Mouse (Mus musculus): ENCODE results near the gene Zfp697.

Zfp697 gene

DNA sequence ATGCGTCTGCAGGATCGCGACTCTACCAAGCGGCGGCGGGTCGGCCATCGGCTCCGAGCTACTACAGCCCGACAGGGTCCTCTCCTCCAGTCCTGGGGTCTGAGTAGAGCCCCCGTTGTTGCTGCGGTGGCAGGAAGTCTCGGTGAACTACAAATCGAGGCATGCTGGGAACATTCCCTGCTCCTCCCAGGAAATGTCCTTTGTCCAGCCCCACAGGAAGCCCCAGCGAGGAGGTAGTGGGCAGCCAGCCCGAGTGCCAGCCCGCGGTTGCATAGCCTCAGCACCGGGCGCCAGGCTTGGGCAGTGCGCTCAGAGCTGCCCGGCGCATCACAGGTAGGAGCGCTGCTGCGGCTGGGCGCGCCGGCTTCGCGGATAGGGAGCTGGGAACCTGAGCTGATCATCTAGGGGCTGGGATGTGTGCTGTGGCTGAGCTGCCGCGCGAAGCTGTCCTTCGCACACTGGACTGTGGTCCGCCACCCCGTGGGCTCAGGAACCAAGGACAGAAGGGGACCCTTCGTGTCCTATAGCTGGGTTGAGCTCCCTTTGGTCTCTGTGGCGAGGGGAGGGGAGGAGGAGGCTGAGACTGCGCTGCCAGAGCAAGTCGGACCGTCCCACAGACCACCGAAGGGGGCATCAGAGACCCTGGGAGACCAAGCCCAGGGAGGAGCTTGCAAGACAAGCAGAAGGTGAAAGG lies at the start of gene Zfp697:
TSS of gene Zfp697 (plus strand) at position 216 of the 694 bp plus-strand sequence.
- peak; percentile 83 for DNase-seq

DNA sequence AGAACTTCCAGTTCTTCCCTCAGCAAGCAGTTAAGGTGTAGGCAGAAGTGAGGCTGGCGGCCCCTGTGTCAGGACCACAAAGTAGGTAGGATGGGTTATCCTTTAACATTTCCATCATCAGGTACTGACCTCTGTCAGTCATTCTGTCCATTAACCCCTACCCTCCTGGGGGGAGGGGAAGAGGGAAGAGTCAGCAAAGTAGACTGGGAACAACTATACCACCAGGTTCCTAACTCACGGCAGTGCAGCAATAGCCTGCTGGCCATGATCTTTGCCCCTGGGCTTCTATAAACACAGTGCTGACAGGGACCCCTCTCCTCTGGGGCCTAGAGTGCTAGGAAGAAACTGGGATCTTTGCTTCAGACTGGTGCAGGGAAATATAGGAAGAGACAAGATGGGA lies 48.3 kb upstream of the Zfp697 start:
- no peak for DNase-seq

DNA sequence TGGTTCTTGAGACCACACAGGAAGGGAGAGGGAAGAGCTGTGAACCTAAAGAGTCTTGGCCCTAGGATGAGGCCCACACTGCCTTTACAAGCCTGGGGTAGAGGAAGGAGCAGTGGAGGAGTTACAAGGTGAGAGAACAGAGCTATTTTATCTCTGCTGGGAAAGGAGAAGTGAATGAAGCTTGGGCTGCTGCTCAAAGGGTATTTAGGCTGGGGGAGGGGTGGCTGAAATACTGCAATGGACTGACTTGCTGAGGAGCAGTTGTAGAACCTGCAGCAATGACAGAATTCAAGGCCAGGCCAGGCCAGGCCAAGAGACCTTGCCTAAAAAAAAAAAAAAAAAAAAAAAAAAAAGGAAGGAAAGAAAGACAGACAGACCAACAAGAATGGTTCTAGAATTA lies 46.9 kb upstream of the Zfp697 start:
- no peak for DNase-seq

DNA sequence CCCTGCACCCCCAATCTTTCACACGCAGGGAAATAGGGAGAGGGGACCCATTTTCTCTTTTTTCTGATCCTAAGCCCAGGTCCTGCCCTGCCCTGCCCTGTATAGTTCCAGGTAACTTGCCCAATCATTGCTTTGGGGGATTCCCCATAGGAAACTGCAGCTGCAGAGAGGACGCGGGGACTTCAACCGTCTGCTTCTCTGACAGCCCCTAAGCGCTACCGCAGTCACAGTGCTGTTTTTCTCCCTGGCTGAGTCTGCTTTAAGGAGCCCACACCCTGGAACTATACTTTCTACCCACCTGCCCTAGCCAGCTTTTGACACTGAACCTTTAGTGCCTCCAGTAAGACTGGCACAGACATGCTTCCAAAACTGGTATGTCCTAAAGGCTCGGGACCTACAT lies 46.4 kb upstream of the Zfp697 start:
- no peak for DNase-seq

DNA sequence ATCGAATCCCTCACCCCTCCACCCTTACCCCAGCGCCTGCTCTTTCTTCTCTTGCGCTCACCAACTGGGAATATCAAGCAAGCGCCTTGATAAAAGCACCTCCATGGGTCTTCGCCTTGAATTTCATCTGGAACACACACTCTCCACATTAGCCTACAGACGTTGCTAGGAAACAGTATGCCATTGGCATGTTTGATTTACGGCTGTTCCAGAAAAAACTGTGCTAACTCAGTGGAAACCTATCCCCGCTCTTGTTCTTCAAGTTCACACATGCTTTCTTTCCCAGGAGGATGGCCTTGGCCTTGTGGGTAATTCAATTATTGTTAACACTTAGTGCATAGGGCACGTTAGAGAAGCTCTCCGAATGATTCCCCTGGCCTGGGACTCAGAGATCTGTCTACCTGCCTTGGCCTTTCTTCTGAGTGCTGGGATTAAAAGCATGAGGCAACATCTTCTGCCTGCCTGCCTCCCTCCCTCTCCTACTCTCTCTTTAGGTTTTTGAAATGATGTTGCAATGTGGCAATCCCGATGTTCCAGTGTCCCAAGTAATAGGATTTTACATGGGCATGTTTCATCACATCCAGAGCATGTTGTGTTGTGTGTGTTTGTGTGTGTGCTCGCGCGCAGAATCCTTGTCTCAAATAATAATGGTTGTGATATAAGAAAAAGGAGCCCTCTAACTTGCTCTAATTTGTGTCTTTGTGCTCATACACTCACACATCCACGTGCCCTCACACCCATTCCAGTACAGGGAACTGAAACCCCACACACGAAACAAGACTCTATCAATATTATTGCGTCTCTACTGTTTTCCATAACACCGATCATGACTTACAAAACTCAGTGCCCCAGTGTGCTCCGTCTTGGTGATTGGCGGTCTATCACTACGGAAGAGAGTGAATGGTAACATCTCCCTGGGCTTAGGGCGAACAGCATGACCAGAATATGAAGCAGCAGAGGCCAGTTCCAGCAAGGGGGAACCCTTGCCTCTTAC lies 45.3 kb upstream of the Zfp697 start:
- DNase-seq: no peak

DNA sequence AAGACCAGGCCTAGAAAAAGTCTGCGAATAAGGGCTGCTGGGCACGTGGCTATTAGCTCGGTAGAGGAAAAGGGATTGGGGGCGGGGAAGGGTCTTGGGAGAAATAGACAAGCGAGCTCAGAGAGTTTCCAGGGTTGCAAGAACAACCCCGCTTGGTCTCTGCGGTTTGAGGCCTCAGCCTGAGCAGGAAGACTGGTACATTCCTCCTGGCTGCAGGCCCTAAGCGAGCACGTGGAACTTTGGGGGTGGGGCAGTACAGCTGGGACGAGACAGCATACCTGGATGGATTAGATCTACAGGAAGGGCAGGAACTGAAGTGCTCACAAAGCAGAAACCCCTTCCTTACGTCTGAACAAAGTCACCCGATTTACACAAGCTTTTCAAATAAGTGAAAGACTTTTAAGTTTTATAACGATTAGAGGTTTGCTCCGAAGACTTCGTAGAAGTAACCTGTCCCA lies 43.6 kb upstream of the Zfp697 start:
- peak; percentile 54 for DNase-seq

DNA sequence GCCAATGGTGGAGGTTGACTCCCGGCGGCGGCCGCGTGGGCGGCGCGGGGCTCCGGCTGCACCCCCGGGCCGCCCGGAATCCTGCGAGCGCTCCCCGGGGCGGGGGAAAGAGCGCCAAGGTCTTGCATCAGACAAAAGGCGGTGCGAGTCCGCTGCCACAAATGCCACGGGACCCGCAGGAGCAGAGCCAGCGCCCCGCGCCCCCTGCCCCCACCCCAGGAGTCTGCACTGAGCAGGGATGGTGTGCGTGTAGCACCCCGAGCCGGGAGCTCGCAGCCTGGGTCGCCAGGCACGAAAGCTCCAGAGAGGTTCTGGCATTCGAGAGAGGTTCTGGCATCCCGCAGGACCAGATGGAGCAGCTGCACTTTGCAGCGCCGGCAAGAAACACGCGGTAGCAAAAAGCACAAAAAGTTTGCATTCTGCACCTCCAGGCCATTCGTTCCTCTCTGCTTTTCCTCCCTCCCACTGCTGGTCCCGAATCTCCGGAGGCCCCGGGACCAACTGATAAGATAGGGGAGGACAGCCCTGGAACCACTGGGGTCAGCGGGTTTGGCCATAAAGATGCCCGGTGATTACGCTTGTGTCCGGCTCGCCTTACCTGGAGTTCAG lies 43.1 kb upstream of the Zfp697 start:
- peak; percentile 42 for DNase-seq

DNA sequence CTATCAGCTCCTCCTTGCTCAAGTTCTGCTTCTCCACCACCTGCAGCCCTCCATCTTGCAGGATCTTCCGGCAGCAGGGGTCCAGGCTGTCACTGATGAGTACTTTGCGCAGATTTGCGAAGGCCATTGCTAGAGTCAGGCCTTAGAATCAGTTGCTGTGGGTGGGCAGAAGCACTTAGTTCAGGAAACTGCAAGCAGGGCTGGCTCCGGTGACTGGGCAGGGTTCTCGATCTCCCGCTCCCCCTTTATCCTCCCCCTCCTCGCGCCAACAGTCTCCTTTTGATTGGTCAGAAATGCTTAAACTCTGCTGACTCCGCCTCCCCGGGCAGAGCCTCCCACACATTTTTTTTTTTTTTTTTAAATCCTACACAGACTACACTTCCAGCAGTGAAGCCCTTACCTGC lies 42.6 kb upstream of the Zfp697 start, which contains the start of gene Phgdh:
TSS of gene Phgdh (minus strand) at position 285 of the 404 bp plus-strand sequence.
- DNase-seq: peak; percentile 63

DNA sequence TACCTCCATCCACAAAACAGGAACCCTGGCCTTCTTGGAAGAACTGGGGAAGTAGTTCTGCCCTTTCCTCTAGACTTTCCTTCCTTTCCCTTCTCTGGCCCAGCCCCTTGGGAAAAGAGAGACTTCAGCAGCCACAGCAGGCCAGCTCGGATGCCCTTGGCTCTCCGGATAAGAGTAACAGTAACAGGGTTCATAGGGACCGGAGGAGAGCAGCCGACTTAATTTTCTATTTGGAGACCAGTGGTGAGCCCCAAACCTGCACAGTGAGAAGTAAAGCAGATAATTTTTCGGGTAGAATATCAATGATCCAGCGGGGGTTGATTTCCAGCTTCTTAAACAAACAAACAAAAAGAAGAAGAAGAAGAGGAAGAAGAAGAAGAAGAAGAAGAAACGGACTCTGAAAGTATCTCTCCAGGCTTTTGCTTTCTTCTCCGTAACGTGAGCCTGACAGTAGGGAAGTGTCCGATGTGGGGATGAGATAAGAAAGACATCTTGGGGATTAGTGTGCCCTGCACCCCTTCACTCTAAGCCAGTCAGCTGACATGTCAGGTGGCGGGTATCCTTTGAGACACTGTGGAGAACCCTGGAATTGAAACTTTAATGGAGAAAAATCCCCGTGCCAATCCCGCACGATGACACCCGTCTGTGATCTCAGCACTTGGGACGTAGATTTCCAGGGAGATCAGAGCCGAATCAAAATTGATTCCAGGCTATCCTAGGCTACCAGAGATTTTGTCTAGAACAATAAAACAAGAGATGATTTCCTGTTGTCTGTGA lies 41.3 kb upstream of the Zfp697 start:
- no peak for DNase-seq

DNA sequence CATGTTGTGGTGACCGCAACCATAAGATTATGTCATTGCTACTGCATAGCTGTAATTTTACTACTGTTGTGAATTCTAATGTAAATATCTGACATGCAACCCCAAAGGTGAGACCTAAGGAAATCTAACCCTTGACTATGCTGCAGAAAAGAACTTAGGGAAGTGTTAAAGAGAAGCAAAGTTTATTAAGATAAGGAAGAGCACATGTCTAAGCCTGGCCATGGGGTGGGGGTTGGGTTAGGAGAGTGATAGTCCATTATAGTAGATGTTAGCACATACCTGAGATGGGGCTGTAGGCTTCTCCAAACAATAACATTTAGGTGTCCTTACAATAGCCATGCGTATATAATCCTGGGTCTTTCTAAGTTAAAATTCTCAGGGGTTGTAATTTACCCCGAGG lies 39.0 kb upstream of the Zfp697 start:
- no peak for DNase-seq

DNA sequence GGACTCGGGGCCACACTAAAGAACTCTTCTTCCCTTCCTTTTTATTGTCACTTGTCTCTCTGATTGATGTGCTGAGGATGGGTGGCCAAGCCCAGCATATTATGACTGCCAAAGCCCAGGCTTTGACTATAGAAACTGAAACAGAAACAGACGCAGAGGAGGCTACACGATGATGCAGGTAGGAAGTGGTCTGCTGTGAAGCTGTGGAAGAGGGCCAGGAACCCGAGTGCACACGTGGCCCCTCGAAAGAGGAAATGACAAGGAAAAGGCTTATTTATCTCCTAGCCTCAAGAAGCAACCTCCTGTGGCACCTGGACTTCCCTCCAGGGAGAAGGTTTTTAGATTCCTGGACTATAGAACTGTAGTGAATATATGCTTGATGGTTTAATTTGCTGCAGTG lies 34.2 kb upstream of the Zfp697 start:
- no peak for DNase-seq

DNA sequence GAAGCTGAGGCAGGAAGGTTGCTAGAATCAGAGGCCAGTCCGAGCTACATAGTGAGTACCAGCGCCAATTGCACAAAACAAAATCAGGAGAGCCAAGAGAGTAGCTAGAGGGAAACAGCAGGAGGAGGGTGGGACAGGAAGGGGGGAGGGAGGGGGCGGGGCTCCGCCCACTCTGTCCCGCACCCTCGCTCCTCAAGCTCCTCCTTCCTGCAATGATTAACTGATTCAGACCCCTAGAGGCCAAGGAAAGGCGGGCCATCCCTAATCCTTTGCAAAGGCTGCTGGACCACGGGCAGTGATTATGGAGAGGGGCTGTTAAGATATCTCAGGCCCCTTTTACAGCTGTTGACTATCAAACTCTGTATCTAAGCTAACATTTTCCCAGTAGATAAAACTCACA lies 33.6 kb upstream of the Zfp697 start:
- DNase-seq: no peak

DNA sequence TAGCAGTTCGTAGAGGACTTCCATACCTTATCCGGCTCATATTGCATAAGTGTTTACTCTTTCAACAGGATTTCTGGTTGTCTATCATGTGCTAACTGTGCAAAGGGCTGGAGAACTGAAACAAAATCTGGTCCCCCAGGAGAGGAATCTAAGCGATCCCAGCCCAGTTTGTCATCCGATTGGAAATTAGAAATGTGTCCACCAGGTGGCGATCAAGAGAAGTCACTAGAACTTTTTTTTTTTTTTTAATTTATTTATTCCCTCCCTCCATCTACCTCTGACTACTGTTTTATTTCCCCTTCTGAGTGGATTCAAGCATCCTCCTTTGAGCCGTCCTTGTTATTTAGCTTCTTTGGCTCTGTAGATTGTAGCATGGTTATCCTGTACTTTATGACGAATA lies 28.4 kb upstream of the Zfp697 start:
- DNase-seq: peak; percentile 87

DNA sequence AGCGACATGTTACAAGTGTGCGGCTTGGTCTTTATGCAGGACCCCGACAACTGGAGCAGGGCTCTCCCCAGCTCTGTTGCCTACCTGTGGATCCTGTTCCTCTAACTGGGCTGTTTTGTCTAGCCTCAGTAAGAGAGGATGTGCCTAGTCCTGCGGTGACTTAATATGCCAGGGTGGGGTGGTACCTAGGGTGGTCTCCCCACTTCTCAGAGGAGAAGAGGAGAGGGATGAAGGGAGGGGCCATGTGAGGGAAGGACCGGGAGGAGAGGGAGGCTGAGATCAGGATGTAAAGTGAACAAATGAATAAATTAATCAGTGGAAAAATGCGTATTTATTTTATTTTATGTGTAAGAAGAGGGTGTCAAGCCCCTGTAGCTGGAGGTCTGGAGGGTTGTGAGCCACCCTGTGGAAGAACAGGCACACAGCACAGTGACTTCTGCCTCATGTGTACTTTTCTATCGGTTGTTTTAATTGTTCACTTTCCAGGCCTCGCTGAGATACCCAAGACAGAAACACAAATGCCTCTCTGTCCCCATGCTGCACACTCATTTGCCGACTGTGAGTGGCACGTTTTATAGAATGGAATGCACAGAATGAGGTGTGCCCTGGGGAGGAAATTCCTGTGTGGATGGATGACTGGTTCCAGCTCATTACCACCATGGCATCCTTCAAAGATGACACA lies 26.8 kb upstream of the Zfp697 start:
- DNase-seq: no peak

DNA sequence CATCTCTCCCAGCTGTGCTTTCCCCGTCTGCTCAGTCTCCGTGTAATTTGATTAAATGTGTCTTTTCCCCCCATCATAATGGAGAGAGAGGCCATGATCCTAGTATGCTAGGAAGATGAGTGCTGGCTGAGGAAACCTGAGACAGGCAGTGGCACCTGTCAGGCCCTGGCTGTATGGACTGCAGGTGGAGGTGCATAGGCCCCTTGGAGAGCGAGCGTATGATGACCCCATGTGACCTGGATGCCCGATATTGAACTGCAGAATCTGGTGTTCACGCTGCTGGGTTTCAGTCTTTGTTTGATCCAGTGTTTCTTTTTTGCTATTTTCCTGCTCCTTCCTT lies 26.3 kb upstream of the Zfp697 start:
- no peak for DNase-seq

DNA sequence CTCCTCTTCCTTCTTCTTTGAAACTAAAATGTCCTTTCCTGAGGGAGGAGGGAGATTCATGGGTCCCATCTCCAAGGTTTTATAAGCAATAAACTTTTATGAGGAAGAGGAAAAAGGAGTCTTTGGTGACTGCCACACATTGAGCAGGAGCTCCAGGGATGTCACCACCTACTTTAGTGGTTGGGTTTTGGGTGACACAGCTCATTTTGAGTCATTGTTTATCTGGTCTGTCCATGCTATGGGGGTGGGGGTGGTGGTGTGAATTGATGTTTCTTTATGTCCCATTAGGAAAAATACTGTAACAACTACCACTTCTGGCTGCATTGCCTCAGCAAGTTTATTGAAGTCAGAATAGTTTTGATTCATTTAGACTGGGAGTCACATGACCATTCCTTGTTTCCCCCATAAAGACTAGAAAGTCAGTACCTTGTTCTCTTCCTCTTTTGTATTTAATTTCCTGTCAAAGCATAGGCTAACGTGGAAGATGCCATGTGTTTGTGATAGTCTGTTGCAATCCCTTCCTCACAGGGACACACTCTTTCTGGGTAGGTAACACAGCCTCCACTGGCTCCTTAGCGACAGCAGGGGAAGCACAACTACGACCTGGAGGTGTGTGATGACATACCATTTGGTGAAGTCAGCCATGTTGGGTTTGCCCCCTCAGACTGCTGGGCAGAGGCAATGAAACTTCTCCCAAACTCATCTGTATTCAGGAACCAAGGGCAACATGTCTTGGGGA lies 25.5 kb upstream of the Zfp697 start:
- no peak for DNase-seq

DNA sequence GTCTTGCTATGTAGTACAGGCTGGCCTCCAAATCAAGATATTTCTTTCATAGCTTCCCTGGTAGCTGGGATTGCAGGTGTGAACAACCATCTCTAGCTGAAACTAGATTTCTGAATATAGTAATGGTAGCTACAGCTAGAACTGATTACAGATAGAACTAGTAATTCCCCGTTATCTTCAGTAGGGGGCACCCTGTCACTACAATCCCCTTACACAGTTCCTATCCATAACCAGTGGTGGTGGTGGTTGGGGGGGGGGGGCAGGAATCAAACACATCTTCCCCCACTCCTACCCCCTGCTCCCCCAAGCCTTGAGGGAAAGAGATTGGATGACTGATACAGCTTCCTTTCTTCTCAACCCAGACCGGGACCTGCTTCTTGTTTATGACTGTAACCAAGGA lies 19.5 kb upstream of the Zfp697 start:
- DNase-seq: no peak

DNA sequence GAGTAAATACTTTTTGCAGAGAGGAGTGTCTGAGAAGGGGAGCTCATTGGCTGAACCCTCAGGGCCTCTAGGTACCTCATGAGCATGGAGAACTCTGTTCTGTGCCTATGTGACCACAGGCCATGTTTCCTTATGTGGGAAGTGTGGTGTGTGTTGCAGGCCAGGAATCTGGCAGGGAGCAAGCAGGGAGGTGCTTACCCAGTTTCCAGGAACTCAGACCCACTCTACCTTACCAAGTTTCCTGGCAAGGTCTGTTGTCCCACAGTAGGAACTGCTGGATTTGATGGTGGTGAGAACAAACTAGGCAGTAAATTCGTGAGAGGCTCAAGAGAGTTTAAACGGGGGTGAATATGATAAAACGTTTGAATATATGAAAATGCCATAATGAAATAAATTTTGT lies 16.2 kb upstream of the Zfp697 start:
- no peak for DNase-seq

DNA sequence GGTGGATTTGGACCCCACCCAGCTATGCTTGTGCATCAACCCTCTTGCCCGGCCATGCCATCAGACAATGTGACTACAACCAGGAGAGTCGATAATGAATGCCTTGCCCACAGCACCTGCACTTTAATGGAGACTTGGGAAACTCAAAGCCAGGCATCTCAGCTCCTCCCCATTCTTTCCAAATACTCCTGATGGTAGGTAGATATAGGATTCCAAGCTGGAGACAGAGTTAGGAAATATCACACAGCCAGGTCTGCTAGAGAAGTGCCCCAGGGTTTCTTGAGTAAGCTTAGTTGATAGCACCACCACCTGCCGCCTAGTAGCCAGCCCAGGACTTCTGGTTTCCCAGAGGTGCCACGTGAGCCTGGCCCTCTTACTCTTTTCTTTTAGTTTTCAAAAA lies 15.4 kb upstream of the Zfp697 start:
- no peak for DNase-seq

DNA sequence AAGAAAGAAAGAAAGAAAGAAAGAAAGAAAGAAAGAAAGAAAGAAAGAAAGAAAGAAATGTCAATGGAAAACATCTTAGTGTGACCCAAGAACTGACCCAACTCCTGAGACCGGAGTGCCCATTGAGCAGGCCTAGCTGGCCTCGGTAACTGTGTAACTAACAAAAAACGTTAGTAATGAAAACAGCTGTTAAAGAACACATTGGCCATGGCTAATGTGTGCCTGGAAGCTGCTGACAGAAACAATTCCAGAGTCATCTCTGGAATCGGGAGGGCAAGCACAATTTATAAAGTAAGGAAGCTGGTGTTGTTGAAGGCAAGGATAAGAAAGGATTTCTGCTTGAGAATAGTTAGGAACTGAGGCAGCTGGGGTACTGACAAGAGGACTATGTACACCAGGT lies 14.0 kb upstream of the Zfp697 start:
- no peak for DNase-seq

DNA sequence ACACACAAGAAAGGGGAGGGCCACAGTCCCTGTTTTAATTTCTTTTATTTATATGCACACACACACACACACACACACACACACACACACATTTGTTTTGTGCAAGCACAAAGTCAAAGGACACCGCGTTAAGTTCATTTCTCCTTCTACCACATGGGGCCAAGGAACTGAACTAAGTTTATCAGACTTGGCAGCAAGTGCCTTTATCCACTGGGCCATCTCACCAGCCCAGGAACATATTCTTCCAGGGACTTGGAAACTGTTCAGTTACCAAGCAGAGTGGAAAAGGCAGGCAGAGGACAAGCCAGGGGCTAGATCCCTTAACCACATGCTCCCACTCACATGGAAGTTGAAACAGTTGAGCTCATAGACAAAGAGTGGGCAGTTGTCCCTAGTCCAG lies 13.5 kb upstream of the Zfp697 start:
- DNase-seq: no peak

Measured in lung, postnatal 14 days (tissue).